Mouse (Mus musculus) brain, embryonic 14.5 days (tissue): ENCODE measurements at regions not wholly inside any gene's neighbourhood (a gene's known extent, or its start where the extent isn't known, plus 50 kb on each side); places are given as distances from the start of the nearest gene placed in this dataset.

Experiments used
- CTCF ChIP-seq: fragments of 200-500 bp; IDR thresholded peaks from 2 replicates; pipeline ENCODE4 v1.5.1; 2012; ENCODE audit warnings: inconsistent platforms, mild to moderate bottlenecking, moderate library complexity, borderline replicate concordance; ENCODE audit not compliant: insufficient read depth, insufficient read length; ENCODE audit errors: extremely low read depth
- POLR2A ChIP-seq: fragments of 200-500 bp; IDR thresholded peaks from 2 replicates; pipeline ENCODE4 v1.6.1; 2012; ENCODE audit warnings: mild to moderate bottlenecking, inconsistent platforms, borderline replicate concordance; ENCODE audit not compliant: poor library complexity, insufficient read depth, insufficient read length, severe bottlenecking; ENCODE audit errors: extremely low read depth

GRCm38 (mm10) chr7:70593027-70593426, 226.5 kb upstream of the Nr2f2 start:
- no peak for TF ChIP-seq POLR2A
- TF ChIP-seq CTCF, result no peak
